Mouse (Mus musculus) lung, postnatal 0 days (tissue): ENCODE measurements around the gene Gm5788.

Source experiments
- CTCF ChIP-seq: IDR thresholded peaks from 2 replicates; pipeline ENCODE4 v1.5.1; 2016; ENCODE audit warnings: antibody characterized with exemption, mild to moderate bottlenecking
- EP300 ChIP-seq: IDR thresholded peaks from 2 replicates; pipeline ENCODE4 v1.6.1; 2016; ENCODE audit warnings: antibody characterized with exemption, mild to moderate bottlenecking, control low read depth

DNA sequence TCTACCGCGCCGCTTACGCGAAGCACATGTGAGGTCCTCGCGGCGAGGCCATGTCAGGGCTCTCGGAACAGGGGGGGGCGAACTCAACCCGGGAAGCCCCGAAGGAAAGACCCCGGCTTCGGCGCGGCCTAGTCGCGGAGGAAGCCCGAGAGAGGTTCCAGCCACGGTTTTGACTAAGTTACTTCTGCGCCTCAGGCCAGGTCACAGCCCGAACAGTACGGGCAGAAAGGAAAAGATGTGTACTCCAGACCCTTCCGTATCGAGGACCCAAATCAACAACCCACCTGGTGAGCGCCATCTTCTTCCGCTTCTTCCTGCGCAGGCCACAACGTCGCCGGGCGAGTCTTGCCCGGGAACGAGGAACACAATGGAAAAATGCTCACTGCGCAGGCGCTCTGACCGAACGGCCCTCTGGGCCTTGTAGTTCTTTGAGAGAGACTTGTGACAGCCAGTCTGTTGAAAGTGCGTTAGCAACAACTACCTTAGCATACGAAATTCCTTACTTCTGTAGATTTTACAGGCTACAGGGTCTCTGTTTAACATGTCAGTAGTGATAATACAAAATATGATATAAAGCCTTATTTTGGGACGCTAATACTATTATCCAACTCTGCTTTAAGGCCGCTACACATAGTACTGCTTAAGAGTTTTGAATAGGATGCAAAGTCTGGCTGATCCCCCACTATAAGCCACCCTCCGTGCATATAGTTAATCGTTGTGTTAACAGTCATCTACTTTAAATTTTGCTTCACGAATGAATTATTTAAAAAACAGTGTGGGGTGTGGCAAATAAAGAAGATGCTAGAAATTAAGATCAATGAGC, 22.3 kb upstream of the Gm5788 start, which contains the start of gene Snw1:
- TF ChIP-seq CTCF (no peak), EP300 (no peak)
